Mouse (Mus musculus) cerebellum, adult 2 months (tissue): ENCODE results near the gene Grik5.

Experiments used
- CTCF ChIP-seq: fragments of 200-500 bp; IDR thresholded peaks from 2 replicates; pipeline ENCODE4 v1.5.1; 2011; ENCODE audit warnings: low read depth, mild to moderate bottlenecking, control low read depth, low read length, moderate library complexity, borderline replicate concordance; ENCODE audit not compliant: insufficient read depth
- POLR2A ChIP-seq: fragments of 200-500 bp; IDR thresholded peaks from 2 replicates; pipeline ENCODE4 v1.6.1; 2011; ENCODE audit warnings: low read length, control low read depth, borderline replicate concordance; ENCODE audit not compliant: insufficient read depth

DNA sequence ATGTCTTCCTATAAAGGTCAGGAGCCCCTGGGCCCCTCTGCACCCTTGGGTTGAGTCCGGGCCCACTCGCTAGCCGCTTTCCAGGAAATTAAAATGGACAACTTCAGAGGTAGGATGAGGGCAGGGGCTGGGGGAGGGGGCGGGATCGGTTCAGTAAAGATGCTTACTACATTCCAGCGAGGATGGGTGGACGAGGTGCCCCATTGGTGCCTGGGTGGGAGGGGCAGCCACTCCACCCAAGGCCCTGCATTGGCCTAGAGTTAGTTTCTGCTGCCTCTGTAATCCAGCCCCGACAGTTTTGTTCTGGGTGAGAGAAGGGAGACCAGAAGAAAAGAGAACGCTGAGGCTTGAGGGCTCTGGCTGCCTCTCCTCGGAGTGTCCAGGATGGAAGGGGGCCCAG, 17.7 kb upstream of the Grik5 start:
- no peak for TF ChIP-seq CTCF
- no peak for TF ChIP-seq POLR2A
